8 mouse cellular contexts compared by ENCODE assay signal in the genomic region with DNA sequence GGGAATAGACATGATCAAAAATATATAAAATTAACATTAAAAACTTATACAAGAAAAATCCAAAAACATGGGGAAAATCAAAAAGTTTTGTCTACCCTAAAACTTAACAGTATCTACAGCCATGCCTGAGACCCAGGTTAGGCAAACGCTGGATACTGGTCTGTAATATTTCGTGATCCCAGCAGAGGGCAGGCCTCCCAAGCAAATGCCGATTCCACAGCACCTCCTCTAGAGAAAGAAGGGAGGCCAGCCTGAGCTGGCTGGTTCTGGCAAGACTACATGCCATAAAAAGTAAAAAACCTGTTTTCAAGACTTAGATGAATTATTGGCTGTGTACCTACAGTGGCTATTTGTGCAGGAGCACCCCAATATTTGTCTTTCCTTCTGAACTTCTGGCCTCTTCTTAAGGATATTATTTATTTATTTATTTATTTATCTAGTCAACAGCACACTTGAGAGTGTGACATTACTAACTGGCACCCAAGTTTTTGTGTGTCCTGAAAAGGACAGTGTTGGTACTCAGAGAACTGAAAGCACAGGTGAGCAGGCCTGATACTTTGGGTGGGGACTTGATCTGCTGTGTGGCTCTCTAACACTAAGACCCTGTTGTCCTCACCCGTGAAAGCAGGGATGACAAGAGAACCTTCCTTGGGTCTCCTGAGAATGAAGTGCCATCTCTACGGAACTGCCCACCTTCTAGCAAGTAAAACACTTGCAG.
A peak's percentile ranks its signal among the peaks of the same experiment; 100 is the strongest.
DNase-seq lines count a peak whose midpoint lies in the region; ATAC-seq lines count a peak whose summit lies in the region.

No protein-coding gene starts in this region.

- H3K9ac ChIP-seq in forebrain, embryonic 13.5 days: no peak overlapping the region
- H3K9ac ChIP-seq in liver, embryonic 16.5 days (ENCODE audit: low read depth, low read length): no peak overlapping the region
- H3K9ac ChIP-seq in neural tube, embryonic 15.5 days (replicated peaks): no peak overlapping the region

- H3K4me2 ChIP-seq in forebrain, embryonic 13.5 days: no peak overlapping the region
- no peak overlapping the region for H3K4me2 ChIP-seq in liver, embryonic 16.5 days (ENCODE audit: low read depth, low read length)
- H3K4me2 ChIP-seq in neural tube, embryonic 15.5 days: no peak overlapping the region

- peak; percentile 36 for DNase-seq in c-Kit-positive CD71-positive TER-119-negative erythroid progenitor cells, embryonic 14.5 days (ENCODE audit: low read depth)
- peak; percentile 38 for DNase-seq in heart, postnatal 25 days (ENCODE audit: low spot score)
- DNase-seq in layer of hippocampus, adult 11-12 months (ENCODE audit: low spot score): peak; percentile 83
- peak; percentile 88 for DNase-seq in testis, postnatal 10 days (ENCODE audit: low spot score)

- H3K27ac ChIP-seq in forebrain, embryonic 13.5 days: no peak overlapping the region
- H3K27ac ChIP-seq in liver, embryonic 16.5 days (ENCODE audit: low read length): no peak overlapping the region
- H3K27ac ChIP-seq in neural tube, embryonic 15.5 days (replicated peaks): no peak overlapping the region

- no peaks in the 10 kb centered on the region for H3K36me3 ChIP-seq in forebrain, embryonic 13.5 days (ENCODE audit: poor library complexity, severe bottlenecking)
- no peaks in the 10 kb centered on the region for H3K36me3 ChIP-seq in liver, embryonic 16.5 days (ENCODE audit: control insufficient read depth, insufficient read depth)
- no peaks in the 10 kb centered on the region for H3K36me3 ChIP-seq in neural tube, embryonic 15.5 days

- ATAC-seq in CD4-positive, CD25-positive, alpha-beta regulatory T cell, adult 4 months: peak; percentile 83
- ATAC-seq in forebrain, embryonic 13.5 days: peak; percentile 95
- 0 out of 2 replicates have a peak, but pooled peaks have one; percentile 47 for ATAC-seq in liver, embryonic 16.5 days (ENCODE audit: low read depth)
- ATAC-seq in neural tube, embryonic 15.5 days (ENCODE audit: low FRiP score): peak; percentile 91

- intact Hi-C loops in heart, postnatal 25 days (cut with DNase I): loop anchor here (1.0 to 5.0 kb wide), 5 partner anchors 77 to 643 kb away; a partner anchor contains a TSS

- H3K27me3 ChIP-seq in forebrain, embryonic 13.5 days: no peaks in the 10 kb centered on the region
- no peaks in the 10 kb centered on the region for H3K27me3 ChIP-seq in liver, embryonic 16.5 days (ENCODE audit: control insufficient read depth, insufficient read depth, low read depth, low read length)
- H3K27me3 ChIP-seq in neural tube, embryonic 15.5 days (replicated peaks): no peaks in the 10 kb centered on the region

- no peaks in the 10 kb centered on the region for H3K9me3 ChIP-seq in forebrain, embryonic 13.5 days (replicated peaks)
- H3K9me3 ChIP-seq in liver, embryonic 16.5 days (replicated peaks; ENCODE audit: control insufficient read depth, low read length): no peaks in the 10 kb centered on the region
- H3K9me3 ChIP-seq in neural tube, embryonic 15.5 days (replicated peaks): no peaks in the 10 kb centered on the region

- WGBS in forebrain, embryonic 13.5 days: 35% methylated on average over 5 of the region's 5 CpGs
- WGBS in liver, embryonic 16.5 days (ENCODE audit: insufficient replicate concordance): 25% methylated on average over 5 of the region's 5 CpGs
- WGBS in neural tube, embryonic 15.5 days: 36% methylated on average over 5 of the region's 5 CpGs

- no peak overlapping the region for H3K4me3 ChIP-seq in forebrain, embryonic 13.5 days
- no peak overlapping the region for H3K4me3 ChIP-seq in liver, embryonic 16.5 days (ENCODE audit: low read depth, low read length)
- no peak overlapping the region for H3K4me3 ChIP-seq in neural tube, embryonic 15.5 days (replicated peaks)

- H3K4me1 ChIP-seq in forebrain, embryonic 13.5 days: no peaks in the 10 kb centered on the region
- no peaks in the 10 kb centered on the region for H3K4me1 ChIP-seq in liver, embryonic 16.5 days (ENCODE audit: control insufficient read depth, low read depth, low read length)
- no peaks in the 10 kb centered on the region for H3K4me1 ChIP-seq in neural tube, embryonic 15.5 days

Comparison
In these comparisons a context has a peak if more than half of its experiments do, and no peak if none do; other contexts are left out.
1. DNase-seq: peak in every context shown above with its lines; median percentile 88 in testis, postnatal 10 days; 83 in layer of hippocampus, adult 11-12 months; 38 in heart, postnatal 25 days; 36 in c-Kit-positive CD71-positive TER-119-negative erythroid progenitor cells, embryonic 14.5 days.